Mouse (Mus musculus) ES-CJ7 (cell line): Measurements from ENCODE around the gene Syf2.

ENCODE experiments used
- DNase-seq: peaks from one replicate; pipeline ENCODE4 v3.0.0; 2011; ENCODE audit warnings: low read depth, low spot score

Syf2 gene

DNA sequence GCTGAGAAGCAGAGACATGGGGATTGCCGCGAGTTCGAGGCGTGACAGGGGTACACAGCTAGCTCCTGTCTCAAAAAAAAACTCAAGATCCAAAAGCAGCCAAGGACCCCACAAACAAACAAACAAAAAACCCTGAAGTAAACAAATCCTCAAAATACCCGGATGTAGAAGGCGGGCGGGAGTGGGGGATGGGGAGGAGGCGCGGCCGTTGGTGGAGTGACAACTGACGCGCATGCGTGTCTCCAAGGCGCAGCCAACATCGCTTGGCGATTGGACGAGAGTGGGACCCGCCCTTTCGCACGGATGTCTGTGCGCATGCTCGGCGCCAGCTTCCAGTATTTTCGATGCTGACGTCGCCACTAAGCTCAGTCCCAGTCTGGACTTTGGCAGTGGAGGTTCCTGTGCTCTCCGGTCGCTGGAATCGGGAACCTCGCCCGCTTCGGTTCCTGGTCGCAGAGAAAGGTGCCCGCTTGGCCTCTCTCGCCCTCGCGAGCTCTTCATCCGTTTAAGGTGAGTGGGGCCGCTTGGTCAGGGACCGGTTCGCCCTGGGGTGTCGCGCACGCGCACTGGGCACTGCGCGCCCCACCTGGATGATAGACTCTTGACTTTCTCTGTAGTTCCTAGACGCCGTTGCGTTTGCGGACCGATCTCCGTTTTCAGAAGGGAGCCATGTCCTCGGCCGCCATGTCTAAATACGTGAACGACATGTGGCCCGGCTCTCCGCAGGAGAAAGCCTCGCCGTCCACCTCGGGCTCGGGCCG lies 7.3 kb upstream of the Syf2 start, which contains the start of gene Rsrp1:
TSS of gene Rsrp1 (plus strand) at position 335 of the 761 bp plus-strand sequence.
- peak; percentile 99 for DNase-seq

DNA sequence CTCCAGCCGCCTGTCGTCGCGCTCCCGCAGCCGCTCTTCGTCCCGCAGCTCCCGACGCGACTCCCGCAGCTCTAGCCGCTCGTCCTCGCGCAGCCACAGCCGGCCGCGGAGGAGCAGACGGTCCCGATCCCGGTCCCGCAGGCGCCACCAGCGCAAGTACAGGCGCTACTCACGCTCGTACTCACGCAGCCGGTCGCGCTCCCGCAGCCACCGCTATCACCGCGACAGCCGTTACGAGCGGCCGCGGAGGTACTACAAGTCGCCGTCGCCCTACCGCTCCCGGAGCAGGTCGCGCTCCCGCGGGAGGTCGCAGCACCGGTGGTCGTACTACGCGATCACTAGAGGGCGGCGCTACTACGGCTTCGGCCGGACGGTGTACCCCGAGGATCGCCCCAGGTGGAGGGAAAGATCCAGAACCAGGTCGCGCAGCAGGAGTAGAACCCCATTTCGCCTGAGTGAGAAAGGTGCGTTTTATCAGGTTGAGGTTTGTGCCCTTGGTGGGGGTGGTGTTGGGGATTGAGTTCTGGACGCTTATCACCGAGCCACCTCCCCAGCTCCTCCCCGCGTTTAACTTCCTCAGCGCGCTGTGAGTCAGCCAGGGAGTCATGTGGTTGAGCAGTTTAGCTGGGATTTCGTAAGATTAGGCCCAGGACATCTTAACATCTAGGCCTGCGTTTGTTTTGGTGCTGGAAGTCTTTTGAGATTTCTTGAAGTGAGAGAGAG lies 6.5 kb upstream of the Syf2 start:
- DNase-seq = peak; percentile 60

DNA sequence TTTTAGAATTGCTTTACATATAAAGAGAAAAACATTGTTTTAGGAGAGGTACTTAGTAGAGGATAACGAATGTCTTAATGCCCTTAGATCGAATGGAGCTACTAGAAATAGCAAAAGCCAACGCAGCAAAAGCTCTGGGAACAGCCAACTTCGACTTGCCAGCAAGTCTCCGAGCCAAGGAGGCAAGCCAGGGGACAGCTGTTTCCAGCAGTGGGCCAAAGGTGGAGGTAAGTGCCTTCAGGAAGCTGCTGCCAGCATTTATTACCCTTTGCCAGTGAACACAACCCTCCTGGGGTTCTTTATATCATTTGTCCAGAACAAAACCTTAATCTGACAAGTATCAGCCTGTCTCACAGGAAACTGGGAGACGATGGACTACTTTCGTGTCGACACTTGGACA lies 5.5 kb upstream of the Syf2 start:
- DNase-seq = no peak

DNA sequence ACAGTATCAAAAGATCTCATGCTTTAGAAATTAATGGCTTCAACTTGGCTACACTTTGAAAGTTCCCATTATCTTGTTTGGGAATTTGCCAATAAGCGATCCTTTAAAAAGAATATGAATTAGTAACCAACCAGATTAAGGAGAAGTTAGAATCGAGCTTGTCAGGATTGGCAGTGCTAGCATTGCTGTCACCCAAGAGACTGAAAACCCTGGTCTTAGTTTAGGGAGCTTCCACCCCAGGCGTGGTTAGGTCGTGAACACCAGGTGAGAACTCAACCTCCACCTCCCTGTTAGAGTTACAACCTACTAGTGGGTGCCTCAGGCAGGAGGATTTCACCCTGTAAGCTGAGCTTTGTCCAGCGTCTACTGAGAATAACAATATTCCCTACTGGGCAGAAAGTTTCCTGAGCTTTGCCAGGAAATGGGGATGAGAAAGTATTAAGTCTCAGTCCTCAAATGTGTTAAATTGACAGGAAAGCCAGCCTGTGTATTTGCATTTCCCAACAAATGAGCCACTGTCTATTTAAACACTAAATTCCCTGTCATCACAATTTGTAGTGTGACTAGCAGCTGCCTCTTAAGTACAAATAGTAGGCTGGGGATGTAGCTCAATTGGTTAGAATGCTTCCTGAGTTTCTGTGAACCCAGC lies 2.8 kb upstream of the Syf2 start:
- no peak for DNase-seq

DNA sequence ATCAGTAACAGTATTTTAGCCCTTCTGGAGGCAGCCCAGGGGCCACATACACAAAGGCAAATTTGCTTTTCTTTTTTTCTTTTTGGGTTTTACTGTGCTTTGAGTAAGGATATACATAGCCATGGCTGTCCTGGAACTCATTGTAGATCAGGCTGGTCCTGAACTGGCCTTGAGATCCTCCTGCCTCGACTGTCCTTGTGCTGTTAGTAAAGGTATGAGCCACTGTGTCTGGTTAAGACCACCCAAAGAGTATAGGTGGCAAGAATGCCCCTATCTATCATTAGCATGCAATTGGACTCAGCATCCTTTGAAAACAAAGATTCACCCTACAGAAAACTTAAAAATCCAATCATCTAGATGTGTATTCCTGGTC lies 2.2 kb upstream of the Syf2 start:
- DNase-seq = no peak

DNA sequence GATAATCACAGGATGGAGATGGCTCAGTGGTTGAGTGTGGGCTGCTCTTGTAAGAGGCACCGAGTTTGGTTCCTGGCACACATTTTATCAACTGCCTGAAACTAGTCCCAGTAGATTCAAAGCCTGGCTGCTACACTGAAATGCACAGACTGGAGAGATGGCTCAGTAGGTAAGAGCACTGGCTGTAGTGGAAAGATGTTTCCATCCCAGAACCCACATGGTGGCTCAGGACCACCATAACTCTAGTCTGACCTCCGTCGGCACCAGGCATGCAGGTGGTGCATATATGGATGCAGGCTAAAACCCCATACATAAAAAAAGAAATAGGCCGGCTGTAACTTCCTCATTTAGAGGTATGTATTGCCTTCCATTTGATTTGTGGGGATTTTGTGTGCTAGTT lies 1.2 kb upstream of the Syf2 start:
- DNase-seq = no peak

DNA sequence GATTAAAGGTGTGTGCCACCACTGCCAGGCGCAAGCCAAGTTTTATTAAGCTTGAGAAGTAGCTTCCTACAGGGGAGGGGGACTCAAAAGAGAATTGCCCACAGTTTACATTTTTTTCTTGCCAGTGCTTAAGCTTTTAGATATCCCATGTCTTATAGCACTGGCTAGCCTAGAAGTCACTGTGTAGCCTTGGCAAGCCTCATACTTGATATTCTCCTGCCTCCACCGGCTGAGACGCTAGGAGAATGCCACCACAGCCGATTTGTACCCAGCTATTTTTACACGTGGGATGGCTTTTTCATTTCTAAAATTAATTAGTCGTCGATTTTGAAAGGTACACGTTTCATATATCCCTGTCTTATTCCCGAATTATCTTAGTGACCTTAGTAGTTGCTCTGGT lies 508 bp upstream of the Syf2 start:
- DNase-seq = no peak

DNA sequence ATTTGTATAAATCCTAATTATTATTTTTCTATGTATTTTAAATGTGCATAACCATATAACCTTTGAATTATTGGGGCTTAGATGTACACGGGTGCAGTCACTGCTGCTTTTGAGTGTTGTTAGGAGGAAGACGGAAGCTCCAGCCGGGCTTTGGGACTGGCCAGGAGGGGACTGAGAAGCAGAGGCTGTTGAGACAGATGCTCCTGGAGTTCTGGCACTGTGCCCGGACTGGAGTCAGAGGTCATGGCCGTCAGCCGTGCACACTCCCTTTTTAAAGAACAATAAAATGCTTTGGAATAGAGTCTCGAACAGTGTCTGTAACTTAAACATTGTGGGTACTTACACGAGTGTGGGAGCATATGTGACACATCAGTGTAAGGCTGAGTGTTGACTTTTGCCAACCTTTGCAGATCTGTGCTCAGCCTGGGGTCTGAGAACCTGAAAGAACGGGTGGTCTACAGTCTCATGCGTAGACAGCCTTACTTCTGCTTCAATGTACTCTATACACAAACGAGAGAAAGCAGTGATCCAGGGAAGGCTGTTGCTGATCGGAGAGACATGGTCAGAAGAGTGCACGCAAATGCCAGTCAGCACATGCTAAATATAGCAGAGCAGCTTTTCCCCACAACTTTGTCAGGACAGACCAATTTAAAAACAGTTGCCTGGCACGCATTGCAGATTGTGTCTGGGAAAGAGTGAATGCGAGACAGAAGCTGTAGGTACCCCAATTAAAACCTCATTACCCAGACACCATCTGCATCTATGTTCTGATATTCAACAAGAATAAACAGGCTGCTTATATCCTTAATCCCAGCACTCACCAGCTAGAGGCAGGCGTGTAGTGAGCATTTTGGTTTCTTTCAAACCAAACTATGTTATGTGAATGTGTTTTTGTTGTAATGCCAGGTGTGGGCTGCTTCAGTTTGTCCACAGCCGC lies 6.8 kb downstream of the Syf2 start:
- DNase-seq = no peak

DNA sequence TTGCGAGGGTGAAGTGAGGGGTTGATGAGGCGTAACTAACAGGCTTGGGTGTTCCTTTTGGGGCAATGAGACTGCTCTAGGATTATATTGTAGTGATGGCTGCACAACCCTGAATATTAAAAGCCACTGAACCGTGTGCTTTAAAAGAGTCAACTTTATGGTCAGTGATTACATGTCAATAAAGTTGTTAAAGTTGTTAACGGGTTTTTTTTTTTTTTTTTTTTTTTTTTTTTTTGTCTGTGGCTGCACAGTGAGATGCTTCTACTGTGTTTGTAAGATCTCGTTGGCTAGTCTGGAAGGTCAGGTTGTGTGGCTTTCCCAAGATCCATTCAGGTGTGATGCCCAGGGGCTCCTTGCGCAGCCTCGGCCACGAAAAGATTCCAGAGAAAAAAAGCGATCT lies 9.2 kb downstream of the Syf2 start:
- no peak for DNase-seq

DNA sequence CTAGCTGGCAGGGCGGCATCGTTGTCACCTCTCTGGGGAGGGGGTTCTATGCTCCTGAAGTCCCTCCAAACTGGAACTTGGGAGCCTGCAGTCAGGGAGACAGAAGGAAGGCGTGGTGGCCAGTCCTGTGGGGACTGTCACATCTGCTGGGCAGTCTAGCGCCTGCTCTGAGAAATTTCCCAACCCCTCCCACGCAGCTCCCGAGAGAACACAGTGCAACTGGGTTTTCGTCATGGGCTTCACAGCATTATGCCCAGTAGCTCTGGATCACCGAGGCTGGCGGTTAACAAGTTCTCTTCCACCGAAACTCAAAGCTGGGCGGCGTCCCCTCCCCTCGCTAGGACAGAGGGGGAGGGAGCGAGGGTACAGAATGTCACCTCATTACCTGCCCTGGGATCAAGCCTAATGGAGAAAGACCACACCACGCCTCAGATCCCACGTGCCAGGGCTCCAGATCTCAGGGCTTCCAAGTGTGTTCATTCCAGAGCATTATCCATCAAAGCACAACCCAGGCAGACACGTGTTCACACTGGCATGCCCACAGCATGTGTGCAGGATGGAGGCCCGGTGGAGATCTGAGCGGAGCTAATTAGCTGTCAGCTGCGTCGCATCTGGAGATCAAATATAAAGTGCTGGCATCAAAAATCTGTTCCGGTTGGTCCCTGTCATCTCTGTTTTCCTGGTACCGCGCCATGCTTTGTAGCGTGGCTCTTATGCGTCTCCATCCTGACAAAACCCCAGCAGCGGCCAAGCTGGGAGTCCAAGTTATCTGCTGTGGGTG lies 13.2 kb downstream of the Syf2 start:
- DNase-seq = no peak

DNA sequence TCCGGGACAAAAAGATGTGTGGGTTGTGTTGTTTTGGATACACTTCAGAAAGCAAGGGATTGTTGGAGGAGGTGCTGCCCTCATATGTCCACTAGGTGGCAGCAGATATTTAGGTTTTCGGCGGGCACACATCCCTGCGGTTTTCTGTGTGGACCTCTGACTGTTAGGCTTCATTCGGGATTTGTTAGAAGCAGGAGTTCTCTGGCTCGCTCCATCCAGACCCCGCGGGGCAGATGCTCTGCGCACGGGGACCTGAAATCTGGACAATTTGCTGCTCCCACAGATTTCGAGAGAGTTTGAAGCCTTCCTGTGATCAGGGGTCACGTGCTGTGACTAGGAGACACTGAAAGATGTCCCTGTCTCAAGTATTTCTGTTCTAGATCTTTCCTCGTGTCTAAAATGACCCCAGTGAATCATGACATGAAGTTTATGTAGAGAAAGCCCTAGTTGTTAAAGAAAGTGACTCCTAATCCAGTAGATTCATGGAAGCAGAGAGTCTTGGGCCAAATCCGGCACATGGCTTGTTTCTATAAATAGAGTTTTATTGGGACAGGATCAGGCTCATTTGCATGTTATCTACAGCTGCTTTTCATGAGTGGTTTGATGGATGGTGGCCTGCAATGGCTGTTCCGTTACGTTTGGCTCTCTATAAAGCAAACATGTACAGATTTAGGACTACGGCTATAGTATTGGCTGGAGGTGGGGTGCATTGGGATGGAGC lies 15.5 kb downstream of the Syf2 start:
- DNase-seq = peak; percentile 86

DNA sequence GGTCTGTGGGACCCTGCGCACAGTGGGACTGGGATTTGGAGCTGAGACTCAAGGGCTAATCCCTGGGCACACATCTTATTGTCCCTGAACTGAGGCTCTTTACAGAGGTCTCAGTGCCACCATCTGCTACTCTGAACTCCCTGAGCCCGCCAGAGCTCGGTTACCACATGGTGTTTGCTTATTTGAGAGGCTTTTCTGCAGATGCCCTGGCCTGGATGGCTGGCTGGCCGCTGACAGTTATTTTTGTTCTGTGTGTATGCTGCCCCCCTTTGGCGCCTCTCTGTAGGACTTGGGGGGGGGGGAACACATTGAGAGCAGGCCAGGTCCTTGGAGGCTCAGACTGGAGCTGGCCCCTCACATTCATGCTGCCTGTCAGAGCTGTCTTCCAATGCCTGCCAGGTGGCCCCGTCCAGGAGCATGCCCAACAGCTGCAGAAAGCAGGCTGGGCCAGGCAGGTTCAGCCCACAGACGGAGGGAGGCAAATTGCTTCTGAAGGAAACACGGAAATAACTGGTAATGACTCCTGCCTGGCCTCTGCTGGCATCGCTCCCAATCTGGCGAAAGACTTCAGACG lies 19.9 kb downstream of the Syf2 start:
- DNase-seq = no peak

DNA sequence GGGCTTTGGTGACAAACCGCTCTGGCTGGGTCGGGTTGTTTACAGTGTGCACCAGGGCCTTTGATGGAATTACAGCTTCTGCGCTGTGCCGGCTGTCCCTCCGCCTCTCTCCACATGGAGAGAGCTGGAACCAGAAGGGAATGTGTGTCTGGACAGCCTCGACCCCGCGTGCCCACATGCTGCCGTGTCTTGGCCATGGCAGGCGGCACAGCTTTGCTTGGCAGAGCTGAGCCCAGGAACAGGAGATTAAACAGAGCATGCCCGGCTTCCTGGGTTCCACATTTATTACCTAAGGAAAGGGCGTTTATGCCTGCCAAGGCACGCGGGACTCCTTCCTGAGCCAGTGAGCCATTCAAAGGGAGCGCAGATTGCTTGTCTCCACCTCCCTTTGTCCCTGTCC lies 23.8 kb downstream of the Syf2 start:
- no peak for DNase-seq

DNA sequence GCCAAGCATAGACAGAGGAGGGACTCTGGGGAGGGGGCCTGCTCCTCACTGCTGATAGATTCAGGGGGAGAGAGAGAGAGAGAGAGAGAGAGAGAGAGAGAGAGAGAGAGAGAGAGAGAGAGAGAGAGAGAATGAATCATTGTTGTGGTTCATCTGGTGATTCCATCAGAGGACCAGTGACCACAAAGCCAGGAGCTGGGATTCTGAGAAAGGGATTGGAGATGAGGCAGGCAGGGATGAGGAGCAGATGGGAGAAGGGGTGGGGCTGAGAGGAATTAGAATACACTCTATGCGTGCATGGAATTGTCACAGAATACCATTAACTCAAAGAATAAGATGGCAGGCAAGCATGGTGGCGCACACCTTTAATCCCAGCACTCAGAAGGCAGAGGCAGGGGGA lies 24.5 kb downstream of the Syf2 start:
- DNase-seq = no peak

DNA sequence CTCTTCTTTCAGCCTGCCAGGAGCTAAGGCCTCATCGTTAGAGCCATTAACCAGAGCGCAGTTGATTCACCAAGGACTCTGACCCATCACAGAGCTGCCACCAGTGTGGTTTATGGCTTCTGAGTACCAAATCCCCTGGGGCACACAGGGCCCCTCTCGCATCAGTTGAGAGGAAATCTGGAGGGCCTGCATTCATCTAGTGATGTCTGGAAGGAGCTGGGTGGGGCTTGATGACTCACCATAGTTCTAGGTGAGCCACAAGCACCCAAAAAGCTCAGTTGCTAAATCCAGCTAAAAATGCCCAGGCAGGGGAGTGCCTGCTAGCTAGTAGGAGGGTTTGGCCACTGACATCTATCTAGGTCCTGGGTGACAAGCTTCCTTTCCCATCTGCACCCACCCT lies 25.1 kb downstream of the Syf2 start:
- no peak for DNase-seq

DNA sequence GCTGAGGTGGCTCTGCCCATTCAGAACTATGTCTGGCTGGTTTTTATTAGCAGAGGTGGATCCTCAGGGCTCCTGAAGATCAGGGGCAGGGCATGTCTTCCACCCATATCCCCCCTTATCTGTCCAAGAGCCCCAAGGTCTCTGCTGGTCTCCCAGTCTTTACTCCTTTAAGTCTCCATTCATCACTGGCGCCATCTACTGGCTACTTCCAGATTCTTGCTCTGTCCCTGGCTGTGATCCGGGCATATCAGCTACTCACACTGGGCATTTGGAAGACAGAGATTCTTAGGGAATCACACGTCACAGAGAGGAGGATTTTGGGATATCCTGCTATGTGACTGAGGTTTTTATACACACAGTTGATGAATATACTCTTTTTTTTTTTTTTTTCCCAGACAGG lies 25.6 kb downstream of the Syf2 start:
- peak; percentile 87 for DNase-seq

DNA sequence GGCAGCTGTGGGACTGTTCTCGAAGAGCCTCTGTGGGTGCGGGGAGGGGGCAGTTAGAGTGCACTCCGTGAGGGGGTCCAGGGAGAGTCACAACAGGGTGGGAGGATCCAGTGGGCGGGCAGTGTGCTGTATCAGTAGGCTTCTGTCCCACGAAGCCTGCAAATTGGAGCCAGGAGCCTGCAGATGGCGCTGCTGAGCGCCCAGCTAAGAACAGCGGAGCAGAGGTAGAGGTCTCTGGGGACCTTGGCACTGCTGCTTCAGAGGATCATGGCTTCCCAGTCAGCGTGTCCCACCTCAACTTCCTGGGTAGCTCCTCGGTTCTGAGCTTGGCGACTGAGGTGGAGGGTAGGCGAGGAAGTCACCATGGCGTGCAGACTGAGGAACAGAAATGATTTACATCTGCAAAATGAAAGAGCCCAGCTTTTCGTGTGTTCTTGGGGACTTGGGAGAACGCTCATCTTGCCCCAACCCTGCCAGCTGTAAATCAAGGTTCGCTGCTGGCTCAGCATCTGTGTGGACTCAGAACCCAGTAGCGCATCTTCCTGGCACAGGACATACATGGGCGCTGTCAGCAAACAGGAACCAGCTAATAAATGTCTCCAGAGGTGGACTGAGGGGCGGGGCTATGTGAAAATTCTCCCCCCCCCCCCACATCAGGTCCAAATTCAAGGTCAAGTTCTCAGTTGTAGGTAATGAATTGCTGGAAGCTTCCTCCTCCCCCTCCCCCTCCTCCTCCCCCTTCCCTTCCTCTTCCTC lies 32.5 kb downstream of the Syf2 start:
- DNase-seq = peak; percentile 91

DNA sequence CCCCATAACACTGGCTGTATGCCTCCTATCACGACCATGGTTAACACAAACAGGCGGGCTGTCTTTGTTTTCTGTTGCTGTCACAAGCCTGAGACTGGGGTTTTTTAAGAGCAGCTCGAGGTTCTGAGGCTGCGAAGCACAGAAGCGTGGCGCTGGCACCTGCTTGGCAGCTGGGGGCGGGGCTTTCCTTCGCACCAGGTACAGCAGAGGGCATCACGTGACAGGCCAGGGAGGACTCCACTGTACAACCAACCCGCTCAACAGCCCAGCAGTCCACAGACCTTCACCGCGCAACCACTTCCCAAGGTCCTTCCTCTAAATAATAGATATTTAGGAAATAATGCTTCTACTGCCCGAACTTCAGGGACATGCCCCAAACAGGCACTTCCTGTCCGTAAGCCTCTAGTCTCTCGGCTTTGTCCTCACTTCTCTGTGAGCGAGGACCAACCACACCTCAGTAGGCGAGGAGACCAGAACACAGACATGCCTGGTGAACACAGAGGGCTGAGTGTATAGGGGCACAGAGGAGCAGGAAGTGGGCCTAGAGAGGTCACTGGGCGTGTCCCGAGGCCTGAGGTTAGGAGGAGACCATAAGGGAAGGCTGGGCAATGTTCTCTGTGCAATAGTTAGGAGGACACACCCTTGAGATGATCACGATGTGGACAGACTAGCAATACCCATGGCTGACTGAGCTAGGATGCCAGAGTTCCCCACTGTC lies 37.3 kb downstream of the Syf2 start:
- no peak for DNase-seq

DNA sequence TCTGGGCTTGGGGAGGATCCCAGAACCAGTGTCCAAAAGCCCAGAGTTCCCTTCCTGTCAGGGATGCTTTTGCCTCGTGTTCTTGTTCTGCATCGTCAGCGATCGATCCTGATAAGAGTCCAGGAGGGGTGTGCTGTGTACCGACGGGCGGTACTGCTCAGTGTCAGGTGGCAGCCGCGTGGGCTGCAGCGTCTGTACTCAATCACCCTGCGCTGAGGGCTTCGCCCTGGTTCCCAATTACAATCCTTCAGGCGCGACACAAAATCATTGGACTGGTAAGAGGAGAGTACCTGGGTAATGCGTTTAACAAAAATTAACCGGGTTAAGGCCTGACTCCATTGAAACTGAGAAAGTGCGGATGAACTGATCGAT lies 37.9 kb downstream of the Syf2 start:
- no peak for DNase-seq
